Mouse (Mus musculus): ENCODE results near the gene Fam71e1.

Fam71e1 gene

DNA sequence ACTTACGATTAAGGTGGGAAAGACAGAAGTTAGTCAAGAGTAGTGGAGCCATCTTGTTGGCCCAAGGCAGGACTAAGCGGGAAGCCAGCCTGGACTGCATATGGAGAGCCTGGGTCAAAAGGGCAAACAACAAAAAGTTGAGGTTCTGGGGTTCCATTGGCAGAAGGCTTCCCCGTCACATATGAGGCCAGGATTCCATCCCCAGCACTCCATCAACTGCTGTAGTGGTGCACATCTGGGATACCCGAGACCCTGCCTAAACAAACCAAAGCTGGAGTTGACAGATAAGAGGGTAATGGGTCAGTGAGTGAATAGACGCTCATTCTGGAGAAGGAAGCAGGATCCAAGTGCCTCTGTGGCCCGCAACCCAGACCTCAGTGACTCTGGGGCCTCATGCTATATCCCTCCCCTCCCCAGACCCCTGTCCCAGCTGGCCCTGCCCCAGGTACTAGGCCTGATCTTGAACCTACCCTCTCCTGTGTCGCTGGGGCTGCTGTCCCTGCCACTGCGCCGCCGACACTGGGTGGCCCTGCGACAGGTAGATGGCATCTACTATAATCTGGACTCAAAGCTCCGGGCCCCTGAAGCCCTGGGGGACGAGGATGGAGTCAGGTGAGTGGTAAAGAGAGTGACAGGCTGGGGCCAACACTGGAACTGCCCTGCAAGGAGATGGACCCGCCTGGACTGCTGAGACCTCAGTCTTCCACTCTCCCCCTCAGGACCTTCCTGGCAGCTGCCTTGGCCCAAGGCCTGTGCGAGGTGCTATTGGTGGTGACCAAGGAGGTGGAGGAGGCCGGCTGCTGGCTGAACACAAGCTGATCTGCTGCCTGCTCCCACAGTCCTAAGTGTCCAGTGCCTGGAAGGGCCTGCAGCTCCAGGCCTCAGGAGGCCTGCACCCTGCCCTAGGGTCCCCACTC is 25.4 kb upstream of the Fam71e1 start:
- DNase-seq (ENCODE audit: low read depth, low spot score): no peak

- DNase-seq (ENCODE audit: low read depth, low spot score): no peak
Measured at GRCm38 (mm10) chr7:44471880-44472557, 24.4 kb upstream of the Fam71e1 start.

GRCm38 (mm10) chr7:44472558-44472885 is 23.9 kb upstream of the Fam71e1 start:
- no peak for DNase-seq (ENCODE audit: low read depth, low spot score)

DNA sequence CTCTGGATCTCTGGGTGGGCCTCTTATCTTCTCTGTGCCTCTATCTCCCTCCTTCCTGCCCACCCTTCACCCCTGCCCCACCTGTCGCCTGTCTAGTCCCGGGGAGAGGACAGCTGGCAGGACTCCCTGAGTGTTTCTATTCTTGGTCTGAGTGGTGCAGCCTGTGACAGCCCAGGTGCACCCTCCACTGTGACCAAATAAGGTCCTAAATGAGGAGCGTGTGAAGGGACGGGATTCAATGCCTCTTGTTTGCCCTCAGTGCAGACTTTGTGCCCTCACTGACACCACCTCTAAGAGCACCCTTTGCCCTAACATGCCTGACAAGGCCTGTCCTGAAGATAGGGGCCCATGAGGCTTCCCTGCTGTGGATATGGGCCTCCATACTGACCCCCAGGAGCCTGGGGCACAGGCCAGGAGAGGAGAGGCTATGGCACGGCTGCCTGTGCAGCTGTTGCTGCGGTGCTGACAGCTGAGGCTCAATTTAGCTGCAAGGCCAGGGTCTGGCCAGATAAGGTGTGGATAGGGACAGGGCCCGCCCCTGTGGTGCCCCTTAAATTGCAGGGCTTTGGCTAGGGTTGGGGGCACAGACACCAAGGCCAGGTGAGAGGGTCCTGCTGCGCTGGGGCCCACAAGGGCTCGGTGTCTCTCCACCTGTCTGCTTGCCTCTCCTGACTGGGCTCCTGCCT is 23.3 kb upstream of the Fam71e1 start:
- DNase-seq (ENCODE audit: low read depth, low spot score): peak; percentile 84

DNA sequence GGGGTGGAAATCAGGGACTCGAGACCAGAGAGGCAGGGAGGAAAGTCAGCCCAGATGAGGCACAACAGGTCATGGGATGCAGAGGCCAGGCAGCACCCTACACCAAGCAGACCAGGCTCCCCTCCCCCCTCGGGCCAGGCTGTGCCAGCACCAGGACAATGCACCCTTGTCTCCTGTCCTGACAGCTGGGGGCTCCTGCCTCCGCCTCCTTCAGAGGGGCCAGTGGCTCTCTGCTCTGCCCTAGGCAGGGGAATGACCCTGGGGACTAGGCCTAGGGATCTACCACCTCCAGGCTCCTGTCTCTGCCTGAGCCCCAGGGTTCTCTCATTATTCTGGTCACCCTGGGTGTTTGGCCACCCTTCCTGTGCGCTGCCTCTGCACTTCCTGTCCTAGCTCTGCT is 22.0 kb upstream of the Fam71e1 start:
- DNase-seq (ENCODE audit: low read depth, low spot score): no peak

GRCm38 (mm10) chr7:44475046-44475614 is 21.3 kb upstream of the Fam71e1 start:
- no peak for DNase-seq (ENCODE audit: low read depth, low spot score)

GRCm38 (mm10) chr7:44482836-44483435 is 13.4 kb upstream of the Fam71e1 start:
- no peak for DNase-seq (ENCODE audit: low read depth, low spot score)

DNA sequence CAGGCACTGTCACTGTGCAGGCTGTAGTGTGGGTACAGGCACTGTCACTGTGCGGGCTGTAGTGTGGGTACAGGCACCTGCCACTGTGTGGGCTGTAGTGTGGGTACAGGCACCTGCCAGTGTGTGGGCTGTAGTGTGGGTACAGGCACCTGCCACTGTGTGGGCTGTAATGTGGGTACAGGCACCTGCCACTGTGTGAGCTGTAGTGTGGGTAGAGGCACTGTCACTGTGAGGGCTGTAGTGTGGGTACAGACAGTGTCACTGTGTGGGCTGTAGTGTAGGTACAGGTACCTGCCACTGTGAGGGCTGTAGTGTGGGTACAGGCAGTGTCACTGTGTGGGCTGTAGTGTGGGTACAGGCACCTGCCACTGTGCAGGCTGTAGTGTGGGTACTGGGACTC is 12.3 kb upstream of the Fam71e1 start:
- DNase-seq (ENCODE audit: low read depth, low spot score): no peak

DNA sequence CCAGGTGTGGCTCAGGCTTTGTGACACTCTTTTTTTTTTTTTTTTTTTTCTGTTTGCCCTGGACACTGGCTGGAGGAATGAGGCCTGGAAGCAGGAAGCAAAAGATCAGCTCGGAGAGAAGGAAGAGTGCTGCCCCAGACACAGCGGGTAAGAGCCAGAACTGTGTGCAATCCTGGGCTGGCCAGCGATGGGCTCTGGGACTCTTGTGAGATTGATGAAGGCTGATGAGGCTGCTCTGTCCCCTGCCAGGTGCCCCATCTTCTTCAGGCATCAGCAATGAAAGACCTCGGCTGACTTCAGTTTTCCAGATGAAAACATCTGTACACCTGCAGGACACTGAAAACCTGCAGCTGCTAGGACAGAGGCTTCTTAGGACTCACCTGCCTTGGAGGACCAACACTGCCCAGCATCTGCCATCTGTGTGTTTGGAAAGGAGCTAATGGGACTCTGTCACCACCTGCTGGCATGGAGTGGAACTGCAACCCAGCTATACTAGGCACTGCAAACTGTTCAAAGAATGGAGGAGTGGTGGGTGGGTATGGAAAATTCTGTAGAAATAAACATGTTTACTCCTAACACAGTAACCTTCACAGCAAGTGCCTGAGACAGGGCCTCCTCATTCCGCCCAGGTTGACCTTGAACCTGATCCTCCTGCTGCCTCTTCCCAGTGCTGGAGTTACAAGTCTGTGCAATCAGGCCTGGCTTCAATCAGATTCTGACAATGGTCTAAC is 11.4 kb upstream of the Fam71e1 start:
- peak; percentile 77 for DNase-seq (ENCODE audit: low read depth, low spot score)

DNA sequence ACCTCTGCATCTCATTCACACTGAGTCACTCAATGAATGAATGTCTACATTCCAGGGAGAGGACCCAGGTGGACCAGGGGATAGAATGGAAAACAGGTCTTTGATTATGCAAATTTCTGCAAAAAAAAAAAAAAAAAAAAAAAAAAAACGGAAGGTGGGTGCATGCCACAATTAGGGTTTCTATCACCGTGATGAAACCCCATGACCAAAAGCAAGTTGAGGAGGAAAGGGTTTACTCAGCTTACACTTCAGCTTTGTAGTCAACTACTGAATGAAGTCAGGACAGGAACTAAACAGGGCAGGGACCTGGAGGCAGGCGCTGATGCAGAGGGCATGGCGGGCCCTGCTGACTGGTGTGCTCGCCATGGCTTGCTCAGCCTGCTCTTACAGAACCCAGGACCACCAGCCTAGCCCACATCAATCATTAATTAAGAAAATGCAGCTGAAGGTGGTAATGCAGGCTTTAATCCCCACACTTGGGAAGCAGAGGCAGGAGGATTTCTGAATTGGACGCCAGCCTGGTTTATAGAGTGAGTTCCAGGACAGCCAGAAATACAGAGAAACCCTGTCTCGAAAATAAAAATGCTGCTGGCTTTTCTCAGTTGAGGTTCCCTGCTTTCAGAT is 10.7 kb upstream of the Fam71e1 start:
- DNase-seq (ENCODE audit: low read depth, low spot score): no peak

DNA sequence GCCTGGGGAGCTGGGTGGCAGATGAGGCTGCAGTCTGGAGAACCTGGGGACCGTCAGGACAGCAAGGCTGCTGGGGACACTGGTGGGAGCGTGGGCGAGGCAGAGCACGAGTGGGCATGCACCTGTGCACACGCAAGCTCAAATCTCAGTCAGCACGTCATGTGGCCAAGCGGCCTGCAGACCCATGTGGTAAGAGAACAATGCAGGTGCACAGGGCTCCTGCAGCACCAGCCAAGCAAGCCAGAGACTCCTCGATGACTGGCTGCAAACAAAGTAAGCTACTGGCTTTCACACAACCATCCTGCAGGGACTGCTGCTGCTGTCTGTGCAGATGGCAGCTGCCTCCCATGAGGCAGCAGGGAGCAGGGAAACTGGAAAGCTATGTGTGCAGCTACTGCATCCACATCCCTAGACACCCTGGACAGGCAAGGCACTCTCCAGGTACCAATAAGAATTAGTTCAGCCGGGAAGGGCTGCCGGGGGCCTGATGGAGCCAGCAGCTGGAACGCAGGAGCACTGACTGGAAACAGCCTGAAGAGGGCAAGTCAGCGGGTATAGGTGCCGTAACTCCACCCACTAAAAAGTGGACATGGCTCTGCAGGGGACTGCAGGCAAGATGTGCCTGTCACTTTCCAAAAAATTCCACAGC is 9.3 kb upstream of the Fam71e1 start:
- DNase-seq (ENCODE audit: low read depth, low spot score): no peak

GRCm38 (mm10) chr7:44487936-44488335 is 8.4 kb upstream of the Fam71e1 start:
- no peak for DNase-seq (ENCODE audit: low read depth, low spot score)

- no peak for DNase-seq (ENCODE audit: low read depth, low spot score)
Measured at GRCm38 (mm10) chr7:44488545-44488944, 7.8 kb upstream of the Fam71e1 start.

- no peak for DNase-seq (ENCODE audit: low read depth, low spot score)
Measured at GRCm38 (mm10) chr7:44490281-44490680, 6.1 kb upstream of the Fam71e1 start.

GRCm38 (mm10) chr7:44491391-44491790 is 5.0 kb upstream of the Fam71e1 start:
- DNase-seq (ENCODE audit: low read depth, low spot score): no peak

- DNase-seq (ENCODE audit: low read depth, low spot score): no peak
Measured at GRCm38 (mm10) chr7:44492166-44492826, 4.1 kb upstream of the Fam71e1 start.

GRCm38 (mm10) chr7:44494681-44495080 is 1.7 kb upstream of the Fam71e1 start:
- DNase-seq (ENCODE audit: low read depth, low spot score): no peak

DNA sequence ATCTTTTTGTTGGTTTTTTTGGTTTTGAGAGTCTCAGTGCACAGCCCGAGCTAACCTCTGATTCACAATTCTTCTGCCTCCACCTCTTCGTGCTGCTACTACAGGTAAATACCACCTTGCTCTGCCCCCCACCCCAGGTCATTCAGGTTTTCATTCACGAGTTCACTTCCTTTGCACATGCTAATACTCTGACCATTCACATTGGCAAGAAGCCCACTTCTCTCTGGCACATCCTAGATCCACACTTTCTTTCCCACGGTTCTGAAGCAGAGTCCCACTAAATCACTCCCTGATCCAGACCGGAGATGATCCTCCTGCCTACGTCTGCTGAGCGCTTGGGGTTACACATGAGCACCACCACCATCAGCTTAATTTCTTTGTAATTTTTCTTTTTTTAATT is 1.3 kb upstream of the Fam71e1 start:
- DNase-seq (ENCODE audit: low read depth, low spot score): no peak

DNA sequence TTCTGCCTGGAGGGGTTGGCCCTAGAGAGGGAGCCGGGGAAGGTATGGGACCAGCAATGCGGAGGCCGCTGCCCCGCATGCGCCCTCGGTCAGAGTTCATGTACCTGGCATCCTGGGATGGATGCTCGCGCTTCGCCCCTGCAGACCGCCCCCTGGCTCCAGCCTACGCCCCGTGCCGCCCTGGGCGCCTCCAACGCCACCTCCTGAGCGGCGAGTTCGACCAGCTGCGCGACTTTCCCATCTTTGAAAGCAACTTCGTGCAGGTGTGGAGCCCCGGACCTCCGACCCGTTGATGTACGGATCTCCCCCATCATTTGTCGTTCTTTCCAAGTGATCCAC is 359 bp downstream of the Fam71e1 start:
- DNase-seq (ENCODE audit: low read depth, low spot score): no peak
